Mouse (Mus musculus): ENCODE measurements around the gene Pex14. TPM values are rescaled to one million over a fixed set of nuclear protein-coding genes. Genes with fewer than 3 reads are reported as not detected.

The Pex14 gene
- total RNA-seq, 1 experiment from 2014 or later: 74.6 TPM

GRCm38 (mm10) chr4:148950932-148951650 is 148.6 kb downstream of the Pex14 start:
- peak; percentile 50 for DNase-seq

- no peak for DNase-seq
Observed at GRCm38 (mm10) chr4:148950487-148950886, 149.2 kb downstream of the Pex14 start.

- DNase-seq: no peak
Observed at GRCm38 (mm10) chr4:148947833-148948388, 151.8 kb downstream of the Pex14 start.

- DNase-seq: no peak
Observed at GRCm38 (mm10) chr4:148946071-148946470, 153.6 kb downstream of the Pex14 start.

- peak; percentile 39 for DNase-seq
Observed at GRCm38 (mm10) chr4:148945476-148945881, 154.2 kb downstream of the Pex14 start.

GRCm38 (mm10) chr4:148943099-148943498 is 156.6 kb downstream of the Pex14 start:
- no peak for DNase-seq

- no peak for DNase-seq
Observed at GRCm38 (mm10) chr4:148941321-148941720, 158.4 kb downstream of the Pex14 start.

- DNase-seq: peak; percentile 84
Observed at GRCm38 (mm10) chr4:148940674-148941211, 158.9 kb downstream of the Pex14 start.

GRCm38 (mm10) chr4:148938546-148938945 is 161.1 kb downstream of the Pex14 start:
- peak; percentile 49 for DNase-seq

GRCm38 (mm10) chr4:148936727-148937126 is 162.9 kb downstream of the Pex14 start:
- peak; percentile 26 for DNase-seq

- no peak for DNase-seq
Observed at GRCm38 (mm10) chr4:148936111-148936510, 163.6 kb downstream of the Pex14 start.

- no peak for DNase-seq
Observed at GRCm38 (mm10) chr4:148935211-148935610, 164.5 kb downstream of the Pex14 start.

- DNase-seq: no peak
Observed at GRCm38 (mm10) chr4:148933109-148933508, 166.6 kb downstream of the Pex14 start.

- DNase-seq: no peak
Observed at GRCm38 (mm10) chr4:148930721-148931229, 168.9 kb downstream of the Pex14 start.

- DNase-seq: no peak
Observed at GRCm38 (mm10) chr4:148928876-148929275, 170.8 kb downstream of the Pex14 start.

- no peak for DNase-seq
Observed at GRCm38 (mm10) chr4:148928316-148928715, 171.4 kb downstream of the Pex14 start.

- DNase-seq: no peak
Observed at GRCm38 (mm10) chr4:148926459-148926858, 173.2 kb downstream of the Pex14 start.

GRCm38 (mm10) chr4:148925589-148926359 is 173.9 kb downstream of the Pex14 start:
- DNase-seq: no peak

- no peak for DNase-seq
Observed at GRCm38 (mm10) chr4:148923976-148924375, 175.7 kb downstream of the Pex14 start.

GRCm38 (mm10) chr4:148923414-148923813 is 176.3 kb downstream of the Pex14 start:
- no peak for DNase-seq

- no peak for DNase-seq
Observed at GRCm38 (mm10) chr4:148922221-148922700, 177.4 kb downstream of the Pex14 start.

GRCm38 (mm10) chr4:148920610-148921009 is 179.1 kb downstream of the Pex14 start:
- DNase-seq: no peak

Data from adrenal gland, postnatal 25 days (tissue).